Mouse (Mus musculus): ENCODE measurements at regions not wholly inside any gene's neighbourhood (a gene's known extent, or its start where the extent isn't known, plus 50 kb on each side); places are given as distances from the start of the nearest gene placed in this dataset.
"Not testable (repeated sequence)": the region's sequence is repeated elsewhere in the genome, so short reads cannot be mapped to it uniquely, and the experiment has no call there.

GRCm38 (mm10) chr12:71627421-71628339 lies 203.2 kb upstream of the Daam1 start:
- DNase-seq, result no peak

GRCm38 (mm10) chr12:71628340-71628738 lies 202.5 kb upstream of the Daam1 start:
- DNase-seq, result no peak

GRCm38 (mm10) chr12:71628796-71629195 lies 202.1 kb upstream of the Daam1 start:
- no peak for DNase-seq

- no peak for DNase-seq
Observed at GRCm38 (mm10) chr12:71630386-71630785, 200.5 kb upstream of the Daam1 start.

GRCm38 (mm10) chr12:71636300-71636699 lies 194.6 kb upstream of the Daam1 start:
- DNase-seq, result no peak

GRCm38 (mm10) chr12:71637248-71637647 lies 193.6 kb upstream of the Daam1 start:
- no peak for DNase-seq

GRCm38 (mm10) chr12:71638246-71638645 lies 192.6 kb upstream of the Daam1 start:
- DNase-seq, result no peak

GRCm38 (mm10) chr12:71640058-71640501 lies 190.8 kb upstream of the Daam1 start:
- peak; percentile 28 for DNase-seq

GRCm38 (mm10) chr12:71641486-71641885 lies 189.4 kb upstream of the Daam1 start:
- no peak for DNase-seq

GRCm38 (mm10) chr12:71642797-71643337 lies 188.0 kb upstream of the Daam1 start:
- no peak for DNase-seq

GRCm38 (mm10) chr12:71651251-71651650 lies 179.6 kb upstream of the Daam1 start:
- DNase-seq, result no peak

GRCm38 (mm10) chr12:71693346-71694038 lies 137.4 kb upstream of the Daam1 start:
- no peak for DNase-seq

GRCm38 (mm10) chr12:71701753-71702152 lies 129.1 kb upstream of the Daam1 start:
- DNase-seq, result peak; percentile 34

GRCm38 (mm10) chr12:71702181-71702580 lies 128.7 kb upstream of the Daam1 start:
- no peak for DNase-seq

- DNase-seq, result no peak
Observed at GRCm38 (mm10) chr12:71703146-71703902, 127.6 kb upstream of the Daam1 start.

- no peak for DNase-seq
Observed at GRCm38 (mm10) chr12:71704431-71704830, 126.4 kb upstream of the Daam1 start.

GRCm38 (mm10) chr12:71707727-71708369 lies 123.0 kb upstream of the Daam1 start:
- DNase-seq, result peak; percentile 69

GRCm38 (mm10) chr12:71714606-71715005 lies 116.3 kb upstream of the Daam1 start:
- no peak for DNase-seq

GRCm38 (mm10) chr12:71718412-71718811 lies 112.5 kb upstream of the Daam1 start:
- not testable (repeated sequence) for DNase-seq

- DNase-seq, result no peak
Observed at GRCm38 (mm10) chr12:71718911-71719310, 112.0 kb upstream of the Daam1 start.

GRCm38 (mm10) chr12:71725140-71725539 lies 105.7 kb upstream of the Daam1 start:
- DNase-seq, result no peak

GRCm38 (mm10) chr12:71725713-71726336 lies 105.1 kb upstream of the Daam1 start:
- DNase-seq, result peak; percentile 62

Measured in lung, postnatal 14 days (tissue).